Mouse (Mus musculus) urinary bladder, postnatal 4 days (tissue): ENCODE results near the gene Lrrc20.
"Not testable (repeated sequence)": the region's sequence is repeated elsewhere in the genome, so short reads cannot be mapped to it uniquely, and the experiment has no call there.

ENCODE experiments used
- DNase-seq, 2 experiments: peaks; one replicate each; pipeline ENCODE4 v3.0.0; 2021 to 2022; ENCODE audit warnings: low spot score in 2 of 2

Gene Lrrc20

GRCm38 (mm10) chr10:61475594-61476439 lies at the start of gene Lrrc20:
Gene Lrrc20 (plus strand): TSS chr10:61475801.
- DNase-seq: peak; percentile 88 to 89

- no peak for DNase-seq
These were observed 49.3 kb upstream of the Lrrc20 start for GRCm38 (mm10) chr10:61426251-61426757.

DNA sequence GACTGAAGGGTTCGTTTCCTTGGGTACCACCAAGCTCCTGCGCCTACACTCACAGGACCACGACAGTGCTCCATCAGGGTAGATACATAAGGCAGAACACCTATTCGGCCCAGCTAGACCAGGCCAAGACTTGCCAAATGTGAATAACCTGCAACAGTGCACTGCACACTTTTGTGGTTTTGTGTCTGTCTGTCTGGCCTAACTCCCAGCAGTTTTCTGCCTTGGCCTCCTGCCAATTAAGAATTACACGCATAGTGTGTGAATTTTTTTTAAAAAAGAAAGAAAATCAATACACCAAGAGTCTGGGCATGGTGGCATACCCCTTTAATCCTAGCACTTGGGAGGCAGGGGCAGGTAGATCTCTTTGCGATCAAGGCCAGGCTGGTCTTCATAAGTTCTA lies 47.6 kb upstream of the Lrrc20 start:
- no peak for DNase-seq

DNA sequence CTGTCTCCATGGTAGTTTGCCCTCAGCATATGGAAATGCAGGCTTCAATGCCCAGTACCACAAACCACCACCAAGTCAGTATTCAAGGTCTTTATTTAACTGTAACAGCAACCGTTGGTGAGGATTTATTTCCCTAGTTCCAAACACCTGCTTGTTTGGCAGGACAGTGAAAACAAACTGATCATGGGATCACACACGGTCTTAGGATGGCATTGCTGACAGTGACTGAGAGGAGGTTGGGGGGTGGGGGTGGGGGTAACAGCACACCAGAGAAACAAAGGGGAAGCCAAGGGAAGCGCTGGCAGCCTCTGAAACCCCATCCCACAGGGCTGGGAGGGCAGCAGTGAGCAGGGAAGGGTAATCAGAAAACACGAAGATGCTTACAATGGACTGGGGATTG lies 47.2 kb upstream of the Lrrc20 start:
- DNase-seq: no peak

DNA sequence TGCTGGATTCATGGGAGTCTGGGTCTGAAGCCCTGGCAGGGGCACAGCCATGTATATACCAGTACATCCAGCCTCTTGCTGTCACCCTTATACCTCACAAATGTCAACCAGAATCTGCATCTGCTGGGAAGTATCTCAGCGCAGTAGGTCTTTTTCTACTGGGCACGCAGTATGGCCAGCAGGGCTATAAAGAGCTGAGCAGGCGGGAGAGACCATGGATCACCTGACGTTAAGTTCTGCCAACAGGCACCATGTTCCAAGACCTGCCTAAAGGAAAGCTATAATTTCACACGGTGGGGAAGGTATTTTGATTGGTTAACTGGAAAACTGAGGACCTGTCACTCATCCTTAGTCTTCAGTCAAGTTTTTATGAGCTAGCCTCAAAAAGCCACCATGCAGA lies 46.6 kb upstream of the Lrrc20 start:
- no peak for DNase-seq

GRCm38 (mm10) chr10:61431375-61431774 lies 44.2 kb upstream of the Lrrc20 start:
- no peak for DNase-seq

- no peak for DNase-seq
These were observed 35.3 kb upstream of the Lrrc20 start for GRCm38 (mm10) chr10:61440202-61440800.

GRCm38 (mm10) chr10:61443456-61443855 lies 32.1 kb upstream of the Lrrc20 start:
- no peak for DNase-seq

DNA sequence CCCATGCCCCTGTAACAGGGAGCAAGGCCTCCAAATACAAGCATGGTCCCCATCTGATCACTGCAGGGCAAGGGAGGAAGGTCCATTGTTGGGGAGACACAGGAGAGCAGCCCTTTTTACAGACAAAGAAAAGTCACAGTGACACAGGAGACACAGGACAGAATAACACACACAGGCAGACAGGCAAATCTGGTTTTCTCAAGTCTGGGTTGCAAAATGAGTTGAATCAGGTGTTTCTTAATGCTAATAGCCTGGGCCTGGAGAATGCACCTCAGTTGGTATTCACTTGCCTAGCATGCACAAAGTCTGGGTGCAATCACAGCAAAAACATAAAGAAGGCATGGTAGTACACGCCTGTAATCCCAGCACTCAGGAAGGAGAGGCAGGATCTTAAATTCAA lies 31.7 kb upstream of the Lrrc20 start:
- no peak for DNase-seq

GRCm38 (mm10) chr10:61445016-61445415 lies 30.6 kb upstream of the Lrrc20 start:
- no peak for DNase-seq

- no peak for DNase-seq
These were observed 27.8 kb upstream of the Lrrc20 start for GRCm38 (mm10) chr10:61447581-61448353.

DNA sequence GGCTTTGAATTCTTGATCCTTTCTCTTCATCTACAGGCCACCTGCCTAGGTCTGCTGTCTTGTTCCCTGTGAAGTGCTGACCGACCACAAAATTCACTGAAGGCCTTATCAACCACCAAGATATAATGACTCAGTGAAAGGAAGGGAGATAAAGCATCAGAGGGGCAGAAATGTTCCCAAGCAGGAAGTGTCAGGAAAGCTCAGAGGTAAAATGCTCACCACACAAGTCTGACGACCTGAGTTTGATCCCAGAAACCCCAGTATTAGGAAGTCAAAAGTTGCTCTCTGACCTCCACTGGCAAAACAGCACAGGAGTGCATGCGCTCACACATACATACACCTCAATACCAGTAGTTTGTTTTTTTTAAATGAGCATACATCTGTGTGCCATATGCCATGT lies 26.8 kb upstream of the Lrrc20 start:
- no peak for DNase-seq

- DNase-seq: no peak
These were observed 24.1 kb upstream of the Lrrc20 start for GRCm38 (mm10) chr10:61451463-61451930.

- peak in 1 of 2 experiments; percentile 49 for DNase-seq
These were observed 23.5 kb upstream of the Lrrc20 start for GRCm38 (mm10) chr10:61451931-61452617.

- peak; percentile 97 to 100 for DNase-seq
These were observed 23.0 kb upstream of the Lrrc20 start, which contains the start of gene Eif4ebp2 for GRCm38 (mm10) chr10:61452645-61453044. Gene Eif4ebp2 (minus strand): TSS chr10:61452661.

- not testable (repeated sequence) for DNase-seq
These were observed 22.4 kb upstream of the Lrrc20 start for GRCm38 (mm10) chr10:61453171-61453570.

GRCm38 (mm10) chr10:61457182-61457581 lies 18.4 kb upstream of the Lrrc20 start:
- no peak for DNase-seq

DNA sequence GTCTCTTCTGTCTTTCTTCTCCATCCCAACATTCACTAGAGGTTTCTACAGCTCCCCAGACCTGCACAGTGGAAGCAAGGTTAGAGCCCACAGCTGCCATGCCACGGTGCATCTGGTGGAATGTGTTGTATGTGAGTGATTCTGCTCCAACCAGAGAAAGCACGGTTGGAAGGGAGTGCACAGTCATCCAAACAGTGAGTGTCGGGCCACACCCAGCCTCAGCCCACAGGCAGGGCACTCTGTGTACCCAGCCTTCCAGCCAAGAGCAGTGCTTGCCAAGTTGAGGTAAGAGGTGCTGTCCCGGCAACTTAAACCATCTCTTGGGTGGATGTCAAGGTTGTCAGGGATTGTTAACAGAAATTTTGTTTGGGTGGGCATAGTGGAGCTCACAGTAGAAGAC lies 10.6 kb upstream of the Lrrc20 start:
- DNase-seq: no peak

DNA sequence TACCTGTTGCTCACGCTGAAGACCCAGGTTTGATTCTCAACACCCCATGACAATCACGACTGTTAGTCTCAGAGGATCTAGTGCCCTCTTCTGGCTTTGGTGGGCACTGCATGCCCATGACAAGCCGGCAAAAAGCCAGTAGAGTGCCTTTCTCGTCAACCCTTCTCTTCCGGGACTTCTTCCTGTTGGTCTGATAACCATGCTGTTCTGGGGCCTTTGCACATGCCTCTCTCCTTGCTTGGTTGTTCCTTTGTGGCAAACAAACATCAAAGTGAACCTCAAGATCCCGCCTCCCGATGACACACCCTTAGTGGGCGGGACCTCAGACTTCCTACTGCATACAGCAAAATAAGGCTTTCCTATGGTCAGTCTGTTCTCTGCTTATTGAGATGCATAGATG lies 9.4 kb upstream of the Lrrc20 start:
- DNase-seq: no peak

GRCm38 (mm10) chr10:61466873-61467272 lies 8.7 kb upstream of the Lrrc20 start:
- DNase-seq: no peak

DNA sequence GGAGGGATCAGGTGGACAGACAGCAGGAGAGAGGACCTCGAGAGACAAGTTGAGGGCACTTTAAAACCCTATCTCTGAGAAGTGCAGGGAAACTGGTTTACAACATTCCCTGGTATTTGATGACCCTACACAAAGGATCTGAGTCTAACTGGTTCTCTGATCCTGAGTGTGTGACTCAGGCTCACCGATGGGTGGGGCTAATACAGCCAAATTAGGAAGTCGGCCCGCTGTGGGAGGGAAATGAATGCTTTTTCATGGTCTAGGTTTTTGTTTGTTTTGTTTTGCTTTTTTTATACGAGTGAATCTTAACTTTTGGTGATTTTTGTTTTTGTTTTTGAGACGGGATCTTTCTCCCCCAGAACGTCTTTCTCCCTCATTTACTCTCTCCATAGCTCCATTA lies 6.7 kb upstream of the Lrrc20 start:
- DNase-seq: no peak
